Mouse (Mus musculus): Measurements from ENCODE around the gene Myo1b. TPM values are rescaled to one million over a fixed set of nuclear protein-coding genes. Genes with fewer than 3 reads are reported as not detected.

The Myo1b gene
- polyA plus RNA-seq, 1 experiment = 7.1 TPM

DNA sequence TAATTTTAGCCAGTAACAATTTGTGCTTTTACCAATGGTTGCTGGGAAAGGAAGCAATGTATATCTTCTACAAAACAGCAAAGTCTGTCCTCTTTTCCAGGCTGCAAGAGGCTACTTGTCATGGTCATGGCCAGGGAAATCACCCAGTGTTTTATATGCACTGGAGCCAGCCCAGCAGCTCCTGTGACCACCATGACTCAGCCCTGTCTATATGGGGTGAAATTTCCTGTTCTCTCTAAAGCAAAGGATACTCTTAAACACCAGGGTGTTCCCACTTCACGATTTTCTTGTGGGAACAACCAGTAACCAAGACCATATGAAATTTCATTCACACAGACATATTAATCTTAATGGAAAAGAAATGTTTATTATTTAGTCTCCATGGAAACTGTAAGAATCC is 107.6 kb downstream of the Myo1b start:
- Histone ChIP-seq H3K79me2 (ENCODE audit: control insufficient read depth, insufficient read depth) (no peaks in the 10 kb centered on the region), H3ac (ENCODE audit: control insufficient read depth, insufficient read length) (no peak overlapping the region), H3K36me3 (ENCODE audit: control insufficient read depth, insufficient read depth) (no peaks in the 10 kb centered on the region), H3K4me2 (ENCODE audit: low read depth) (no peak overlapping the region), H3K4me3 (no peak overlapping the region), H3K27me3 (ENCODE audit: control insufficient read depth, insufficient read depth, insufficient read length) (no peaks in the 10 kb centered on the region)
- TF ChIP-seq USF1 (IDR thresholded peaks at IDR 0.05; ENCODE audit: low read depth) (no peak), TCF3 (IDR thresholded peaks at IDR 0.05; ENCODE audit: insufficient read length, low read depth) (no peak), TCF12 (IDR thresholded peaks at IDR 0.05; ENCODE audit: insufficient read depth, poor library complexity, severe bottlenecking) (no peak), POLR2AphosphoS2 (IDR thresholded peaks at IDR 0.05; ENCODE audit: insufficient read length, low read depth) (no peak), MYOD1 (IDR thresholded peaks at IDR 0.05; ENCODE audit: control insufficient read depth in 1 of 3, insufficient read length in 2 of 3, low read depth in 2 of 3) (no peak), E2F4 (IDR thresholded peaks at IDR 0.05; ENCODE audit: insufficient read depth) (no peak), MAX (IDR thresholded peaks at IDR 0.05; ENCODE audit: low read depth) (no peak), CEBPB (IDR thresholded peaks at IDR 0.05; ENCODE audit: insufficient read depth, poor library complexity, severe bottlenecking) (no peak), REST (IDR thresholded peaks at IDR 0.05; ENCODE audit: insufficient read depth, insufficient read length) (no peak), POLR2A (IDR thresholded peaks at IDR 0.05; ENCODE audit: insufficient read length, low read depth) (no peak), SRF (IDR thresholded peaks at IDR 0.05; ENCODE audit: control insufficient read depth, insufficient read length, low read depth) (no peak), MYOG (IDR thresholded peaks at IDR 0.05; ENCODE audit: control insufficient read depth in 1 of 3, insufficient read depth in 1 of 3, insufficient read length in 2 of 3, low read depth in 2 of 3) (no peak)

DNA sequence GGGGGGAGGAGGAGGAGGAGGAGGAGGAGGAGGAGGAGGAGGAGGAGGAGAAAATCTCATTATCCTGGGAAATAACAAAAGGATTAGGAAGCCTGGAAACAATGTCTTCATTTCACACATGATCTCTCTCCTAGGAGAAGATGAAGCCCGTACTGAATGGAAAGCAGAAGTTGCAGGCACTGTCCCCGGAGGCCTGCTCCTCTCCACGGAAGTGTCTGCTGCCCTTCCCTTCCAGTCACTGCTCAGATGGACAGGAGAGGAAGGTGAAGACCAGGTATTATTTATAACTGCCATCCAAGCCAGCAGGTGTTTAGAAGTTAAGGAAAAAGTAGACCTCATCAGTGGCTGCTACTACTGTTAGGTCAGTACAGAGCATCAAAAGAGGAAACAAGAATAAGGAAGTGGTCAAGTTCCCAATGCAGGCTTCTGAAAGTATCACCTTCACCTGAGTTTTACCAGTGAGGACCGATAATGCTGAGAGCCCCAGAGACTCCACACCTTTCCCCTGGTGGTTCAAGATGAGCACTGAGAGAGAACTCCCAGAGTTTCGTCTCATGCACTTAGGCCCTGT is 110.7 kb downstream of the Myo1b start:
- Histone ChIP-seq H3K36me3 (ENCODE audit: control insufficient read depth, insufficient read depth) (no peaks in the 10 kb centered on the region), H3K4me3 (no peak overlapping the region), H3K27me3 (ENCODE audit: control insufficient read depth, insufficient read depth, insufficient read length) (no peaks in the 10 kb centered on the region)

DNA sequence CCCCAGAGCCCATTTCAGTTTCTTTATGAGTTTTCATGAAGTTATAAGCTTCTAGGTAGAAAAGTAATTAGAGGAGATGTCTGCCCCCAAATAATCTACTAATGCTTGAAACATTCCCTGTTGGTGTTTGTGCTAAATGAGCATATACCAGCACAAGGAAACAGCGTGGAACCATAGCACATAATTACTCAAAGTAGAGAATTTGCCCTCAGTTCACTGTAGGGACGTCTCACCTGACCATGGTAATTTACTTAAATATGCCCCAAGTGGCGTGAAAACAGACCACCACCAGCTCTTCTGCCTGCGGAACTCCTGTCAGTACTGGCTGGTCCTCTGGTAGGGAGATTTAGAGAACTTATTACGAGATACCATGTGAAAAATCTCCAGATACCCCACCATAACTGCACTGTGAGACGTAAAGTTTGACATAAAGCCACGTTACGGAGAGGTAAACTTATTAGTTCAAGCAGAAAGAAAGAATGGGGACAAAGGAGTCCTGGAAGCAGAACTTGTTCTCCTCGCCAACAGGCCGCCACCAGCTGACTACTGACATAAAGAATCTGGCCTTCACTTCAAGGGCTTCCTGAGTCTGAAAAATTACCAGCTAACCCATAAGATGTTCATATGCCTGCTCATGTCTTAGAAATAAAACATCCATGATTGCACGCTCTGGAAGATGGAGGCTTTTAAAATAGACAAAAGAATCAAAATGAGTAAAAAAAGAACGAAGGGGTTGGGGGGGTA is 111.4 kb downstream of the Myo1b start:
- Histone ChIP-seq H3K27me3 (ENCODE audit: control insufficient read depth, insufficient read depth, insufficient read length) (no peaks in the 10 kb centered on the region), H3K4me2 (ENCODE audit: low read depth) (no peak overlapping the region), H3K4me3 (no peak overlapping the region), H3K79me2 (ENCODE audit: control insufficient read depth, insufficient read depth) (no peaks in the 10 kb centered on the region), H3K36me3 (ENCODE audit: control insufficient read depth, insufficient read depth) (no peaks in the 10 kb centered on the region), H3ac (ENCODE audit: control insufficient read depth, insufficient read length) (no peak overlapping the region)
- no peak for TF ChIP-seq E2F4 (IDR thresholded peaks at IDR 0.05; ENCODE audit: insufficient read depth)
- TF ChIP-seq REST (IDR thresholded peaks at IDR 0.05; ENCODE audit: insufficient read depth, insufficient read length) = no peak
- no peak for TF ChIP-seq MYOD1 (IDR thresholded peaks at IDR 0.05; ENCODE audit: control insufficient read depth in 1 of 3, insufficient read length in 2 of 3, low read depth in 2 of 3)
- TF ChIP-seq CEBPB (IDR thresholded peaks at IDR 0.05; ENCODE audit: insufficient read depth, poor library complexity, severe bottlenecking) = no peak
- no peak for TF ChIP-seq SRF (IDR thresholded peaks at IDR 0.05; ENCODE audit: control insufficient read depth, insufficient read length, low read depth)
- no peak for TF ChIP-seq MAX (IDR thresholded peaks at IDR 0.05; ENCODE audit: low read depth)
- no peak for TF ChIP-seq MYOG (IDR thresholded peaks at IDR 0.05; ENCODE audit: control insufficient read depth in 1 of 3, insufficient read depth in 1 of 3, insufficient read length in 2 of 3, low read depth in 2 of 3)
- TF ChIP-seq USF1 (IDR thresholded peaks at IDR 0.05; ENCODE audit: low read depth) = no peak
- TF ChIP-seq TCF12 (IDR thresholded peaks at IDR 0.05; ENCODE audit: insufficient read depth, poor library complexity, severe bottlenecking) = no peak
- no peak for TF ChIP-seq POLR2AphosphoS2 (IDR thresholded peaks at IDR 0.05; ENCODE audit: insufficient read length, low read depth)
- no peak for TF ChIP-seq TCF3 (IDR thresholded peaks at IDR 0.05; ENCODE audit: insufficient read length, low read depth)
- TF ChIP-seq POLR2A (IDR thresholded peaks at IDR 0.05; ENCODE audit: insufficient read length, low read depth) = no peak

More for the DNA sequence above, 110.7 kb downstream of the Myo1b start:
- Histone ChIP-seq H3ac (ENCODE audit: control insufficient read depth, insufficient read length) (no peak overlapping the region), H3K79me2 (ENCODE audit: control insufficient read depth, insufficient read depth) (no peaks in the 10 kb centered on the region), H3K4me2 (ENCODE audit: low read depth) (no peak overlapping the region)
- TF ChIP-seq MAX (IDR thresholded peaks at IDR 0.05; ENCODE audit: low read depth) (no peak), MYOG (IDR thresholded peaks at IDR 0.05; ENCODE audit: control insufficient read depth in 1 of 3, insufficient read depth in 1 of 3, insufficient read length in 2 of 3, low read depth in 2 of 3) (no peak), TCF12 (IDR thresholded peaks at IDR 0.05; ENCODE audit: insufficient read depth, poor library complexity, severe bottlenecking) (no peak), SRF (IDR thresholded peaks at IDR 0.05; ENCODE audit: control insufficient read depth, insufficient read length, low read depth) (no peak), E2F4 (IDR thresholded peaks at IDR 0.05; ENCODE audit: insufficient read depth) (no peak)

DNA sequence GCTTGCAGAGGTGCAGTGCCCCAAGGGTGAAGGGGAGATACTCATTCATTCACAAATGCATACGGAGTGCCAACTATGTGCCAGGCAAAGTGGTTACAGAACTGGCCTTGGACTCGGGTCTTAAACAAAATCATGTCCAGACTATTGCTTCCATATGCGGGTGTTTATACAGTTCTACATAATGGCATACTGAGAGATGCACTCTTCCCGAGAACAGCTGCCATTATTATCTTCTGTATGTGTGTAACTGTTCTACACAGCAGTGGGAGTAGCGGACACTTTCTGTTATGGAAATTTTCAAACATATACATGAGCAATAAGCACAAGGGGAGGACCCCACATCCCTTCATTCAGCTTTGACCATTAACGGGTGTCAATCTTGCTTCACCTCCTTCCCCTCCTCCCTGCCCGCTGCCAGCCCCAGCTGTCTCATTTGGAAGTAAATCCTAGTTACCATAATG is 117.8 kb downstream of the Myo1b start:
- Histone ChIP-seq H3K79me2 (ENCODE audit: control insufficient read depth, insufficient read depth) (no peaks in the 10 kb centered on the region), H3K36me3 (ENCODE audit: control insufficient read depth, insufficient read depth) (no peaks in the 10 kb centered on the region), H3ac (ENCODE audit: control insufficient read depth, insufficient read length) (no peak overlapping the region), H3K27me3 (ENCODE audit: control insufficient read depth, insufficient read depth, insufficient read length) (no peaks in the 10 kb centered on the region), H3K4me2 (ENCODE audit: low read depth) (no peak overlapping the region), H3K4me3 (no peak overlapping the region)
- TF ChIP-seq REST (IDR thresholded peaks at IDR 0.05; ENCODE audit: insufficient read depth, insufficient read length) = no peak
- no peak for TF ChIP-seq MYOG (IDR thresholded peaks at IDR 0.05; ENCODE audit: control insufficient read depth in 1 of 3, insufficient read depth in 1 of 3, insufficient read length in 2 of 3, low read depth in 2 of 3)
- no peak for TF ChIP-seq TCF12 (IDR thresholded peaks at IDR 0.05; ENCODE audit: insufficient read depth, poor library complexity, severe bottlenecking)
- no peak for TF ChIP-seq TCF3 (IDR thresholded peaks at IDR 0.05; ENCODE audit: insufficient read length, low read depth)
- no peak for TF ChIP-seq POLR2AphosphoS2 (IDR thresholded peaks at IDR 0.05; ENCODE audit: insufficient read length, low read depth)
- no peak for TF ChIP-seq POLR2A (IDR thresholded peaks at IDR 0.05; ENCODE audit: insufficient read length, low read depth)

All from myocyte (in vitro differentiated cells).